ENCODE assay signal across 27 mouse cellular contexts in genomic region chr5:149298234-149298633, GRCm38 (mm10).
"Had no signal": no experiment of that assay in that cellular context is flagged by ENCODE, and none has a peak within 500 bp of the region (broad histone marks: within the 10 kb centered on the region; RNA-seq: fewer than 3 reads in every experiment).

No protein-coding gene starts in this region.

- H3K4me1 ChIP-seq: heart, embryonic 13.5 days; heart, embryonic 15.5 days; hindbrain, embryonic 13.5 days; hindbrain, embryonic 15.5 days; kidney, embryonic 15.5 days; limb, embryonic 10.5 days; limb, embryonic 12.5 days; liver, embryonic 13.5 days; liver, embryonic 15.5 days had no signal

- H3K27me3 ChIP-seq: heart, embryonic 13.5 days; heart, embryonic 15.5 days; hindbrain, embryonic 13.5 days; hindbrain, embryonic 15.5 days; kidney, embryonic 15.5 days; limb, embryonic 12.5 days; liver, embryonic 13.5 days; liver, embryonic 15.5 days had no signal

- H3K9me3 ChIP-seq: heart, embryonic 15.5 days; hindbrain, embryonic 13.5 days; limb, embryonic 10.5 days; liver, embryonic 15.5 days had no signal

- DNase-seq: gastrocnemius, adult 2 months; gastrocnemius, postnatal 10 days; gastrocnemius, postnatal 25 days; heart, adult 18-20 months; heart, postnatal 14 days; heart, postnatal 36 days; kidney, adult 11 months; kidney, adult 2 months; kidney, adult 9 months; kidney, postnatal 14 days; kidney, postnatal 36 days; liver; liver, embryonic 13.5 days had no signal

- H3K36me3 ChIP-seq: heart, embryonic 13.5 days; heart, embryonic 15.5 days; hindbrain, embryonic 13.5 days; hindbrain, embryonic 15.5 days; kidney, embryonic 15.5 days; limb, embryonic 12.5 days; liver, embryonic 13.5 days; liver, embryonic 15.5 days had no signal

- H3K9ac ChIP-seq: heart, embryonic 13.5 days; heart, embryonic 15.5 days; hindbrain, embryonic 13.5 days; hindbrain, embryonic 15.5 days; kidney, embryonic 15.5 days; limb, embryonic 12.5 days; liver, embryonic 13.5 days; liver, embryonic 15.5 days had no signal

- H3K4me2 ChIP-seq: heart, embryonic 11.5 days; heart, embryonic 13.5 days; heart, embryonic 15.5 days; hindbrain, embryonic 13.5 days; hindbrain, embryonic 15.5 days; kidney, embryonic 15.5 days; limb, embryonic 12.5 days; liver, embryonic 11.5 days; liver, embryonic 13.5 days; liver, embryonic 15.5 days had no signal

- H3K27ac ChIP-seq: gastrocnemius, adult 2 months; heart, embryonic 13.5 days; heart, embryonic 15.5 days; hindbrain, embryonic 13.5 days; hindbrain, embryonic 15.5 days; hindbrain, postnatal 0 days; kidney, embryonic 15.5 days; kidney, postnatal 0 days; left cerebral cortex, adult 2 months; limb, embryonic 10.5 days; limb, embryonic 12.5 days; liver, embryonic 13.5 days; liver, embryonic 15.5 days had no signal

- ATAC-seq: hindbrain, postnatal 0 days; intestine, embryonic 16.5 days had no signal

- H3K4me3 ChIP-seq: gastrocnemius, adult 2 months; heart, embryonic 13.5 days; heart, embryonic 15.5 days; hindbrain, embryonic 13.5 days; hindbrain, embryonic 15.5 days; kidney, embryonic 15.5 days; left cerebral cortex, adult 2 months; limb, embryonic 10.5 days; limb, embryonic 12.5 days; liver, embryonic 13.5 days; liver, embryonic 15.5 days had no signal
